Mouse (Mus musculus) limb, embryonic 11.5 days (tissue): Measurements from ENCODE around the gene Nme7. TPM values are rescaled to one million over a fixed set of nuclear protein-coding genes. Genes with fewer than 3 reads are reported as not detected.

Experiments used
- ATAC-seq: fragments of 200-750 bp; cut with Nextera tagmentation; 2 replicates; pipeline ENCODE4 v1.8.0; 2017; ENCODE audit warnings: low read depth; ENCODE audit not compliant: insufficient number of reproducible peaks, low FRiP score, low TSS enrichment
- DNase-seq: peaks from one replicate; pipeline ENCODE4 v3.0.0-alpha.2; 2015; ENCODE audit warnings: low spot score
- H3K27ac ChIP-seq: fragments of 300-500 bp; sonication (generic); replicated peaks from 2 replicates; pipeline ENCODE4 v1.5.1; 2014; ENCODE audit warnings: low read depth, mild to moderate bottlenecking, low read length
- H3K27me3 ChIP-seq: fragments of 300-500 bp; sonication (generic); 2 replicates; pipeline ENCODE4 v1.6.1; 2014; ENCODE audit warnings: mild to moderate bottlenecking, low read length, mixed read lengths; ENCODE audit not compliant: control insufficient read depth, insufficient read depth
- H3K36me3 ChIP-seq: fragments of 300-500 bp; sonication (generic); 2 replicates; pipeline ENCODE4 v1.6.1; 2014; ENCODE audit warnings: mild to moderate bottlenecking, low read length, moderate library complexity, mixed read lengths; ENCODE audit not compliant: control insufficient read depth, insufficient read depth
- H3K4me1 ChIP-seq: fragments of 300-500 bp; sonication (generic); 2 replicates; pipeline ENCODE4 v1.6.1; 2014; ENCODE audit warnings: low read length, mixed read lengths; ENCODE audit not compliant: control insufficient read depth, insufficient read depth
- H3K4me2 ChIP-seq: fragments of 300-500 bp; sonication (generic); 2 replicates; pipeline ENCODE4 v1.6.1; 2014; ENCODE audit warnings: low read depth, mild to moderate bottlenecking, moderate library complexity; ENCODE audit not compliant: severe bottlenecking
- H3K4me3 ChIP-seq: fragments of 300-500 bp; sonication (generic); 2 replicates; pipeline ENCODE4 v1.5.1; 2014; ENCODE audit warnings: low read depth, low read length
- H3K9ac ChIP-seq: fragments of 300-500 bp; sonication (generic); 2 replicates; pipeline ENCODE4 v1.6.1; 2014; ENCODE audit warnings: mild to moderate bottlenecking, low read length
- H3K9me3 ChIP-seq: fragments of 300-500 bp; sonication (generic); 2 replicates; pipeline ENCODE4 v1.6.1; 2016; ENCODE audit warnings: low read length; ENCODE audit not compliant: control insufficient read depth
- WGBS: fragments of 180-500 bp; shearing (Covaris S2); extraction: QIAGEN DNeasy Blood & Tissue Kit; methylation state at CpG from one replicate; pipeline ENCODE4 v1.1.7; 2014; 5-methylcytosine and 5-hydroxymethylcytosine counted together
- polyA plus RNA-seq: library from polyadenylated mRNA; unstranded; fragments of >200 nt; fragmentation: Nextera tagmentation; extraction: Ambion mirVana; gene quantifications from 2 replicates; pipeline ENCODE4 v1.2.1, GENCODE M21; 2014

Gene Nme7
- polyA plus RNA-seq, 1 experiment from 2014 or later: 46.8 TPM

DNA sequence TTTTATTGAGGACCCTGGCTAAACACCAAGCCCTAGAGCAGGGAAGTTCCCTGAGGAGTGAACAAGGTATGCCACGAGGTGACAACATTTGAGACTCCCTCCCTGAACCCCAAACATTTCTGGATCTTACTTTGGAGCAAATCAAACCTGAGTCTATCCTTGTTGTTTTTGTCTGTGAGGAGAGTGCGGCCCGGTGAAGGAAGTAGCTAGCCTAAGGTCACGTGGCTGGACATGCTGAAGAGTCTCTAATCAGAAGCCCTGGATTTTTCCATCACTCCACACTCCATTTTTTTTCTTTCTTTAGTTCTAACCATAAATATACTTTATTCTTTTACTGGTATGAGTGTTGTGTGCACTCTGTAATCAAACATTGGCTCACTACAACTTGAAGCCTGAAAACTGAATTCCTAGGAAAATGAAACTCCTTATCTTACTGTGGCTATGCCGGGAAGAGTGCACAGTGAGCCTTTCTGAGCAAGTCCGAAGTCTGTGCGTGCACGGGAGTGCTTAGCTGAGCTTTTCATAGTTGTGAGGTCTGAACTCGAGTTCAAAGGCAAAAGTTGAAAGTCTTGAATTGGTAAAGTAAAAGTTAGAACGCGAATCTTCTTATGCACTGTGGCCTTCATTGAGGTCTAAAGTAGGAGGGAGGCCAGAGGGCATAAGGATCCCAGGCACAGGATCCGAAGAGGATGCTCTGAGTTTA lies 112.9 kb downstream of the Nme7 start:
- WGBS: 91% methylated on average over 12 of the region's 12 CpGs
- Histone ChIP-seq H3K4me3 (no peak overlapping the region), H3K36me3 (no peaks in the 10 kb centered on the region), H3K4me2 (no peak overlapping the region), H3K27me3 (no peaks in the 10 kb centered on the region), H3K9ac (no peak overlapping the region), H3K9me3 (no peaks in the 10 kb centered on the region), H3K4me1 (no peaks in the 10 kb centered on the region), H3K27ac (no peak overlapping the region)
- DNase-seq: no peak
- no peak for ATAC-seq

DNA sequence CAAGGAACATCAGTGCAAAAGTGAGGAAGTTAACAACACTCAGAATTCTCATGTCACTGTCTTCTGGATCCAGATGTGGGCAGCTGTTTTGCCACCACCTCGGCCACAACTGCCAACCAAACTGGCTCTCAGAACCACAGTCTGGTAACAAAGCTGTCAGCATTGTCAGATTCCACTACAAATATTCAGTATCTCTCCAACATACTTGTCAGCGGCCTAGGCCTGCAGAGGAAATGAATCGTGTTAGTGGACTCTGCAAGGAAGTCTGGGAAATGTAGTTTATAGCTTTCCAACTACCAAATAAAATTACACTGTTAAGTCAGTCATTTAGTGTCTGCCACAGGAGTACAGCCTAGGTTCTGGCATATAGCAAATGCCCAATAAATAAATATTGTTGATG lies 113.7 kb downstream of the Nme7 start:
- H3K27me3 ChIP-seq: no peaks in the 10 kb centered on the region
- no peak overlapping the region for H3K4me2 ChIP-seq
- no peaks in the 10 kb centered on the region for H3K4me1 ChIP-seq
- no peaks in the 10 kb centered on the region for H3K36me3 ChIP-seq
- H3K4me3 ChIP-seq: no peak overlapping the region
- no peak overlapping the region for H3K9ac ChIP-seq
- no peak for DNase-seq
- H3K9me3 ChIP-seq: no peaks in the 10 kb centered on the region
- 83% methylated on average over 3 of the region's 3 CpGs for WGBS
- ATAC-seq: no peak
- H3K27ac ChIP-seq: no peak overlapping the region

GRCm38 (mm10) chr1:164418320-164418719 lies 114.4 kb downstream of the Nme7 start:
- WGBS: 72% methylated on average over 10 of the region's 10 CpGs
- Histone ChIP-seq H3K4me1 (no peaks in the 10 kb centered on the region), H3K4me2 (no peak overlapping the region), H3K36me3 (no peaks in the 10 kb centered on the region), H3K27me3 (no peaks in the 10 kb centered on the region), H3K9ac (no peak overlapping the region), H3K9me3 (no peaks in the 10 kb centered on the region), H3K4me3 (no peak overlapping the region), H3K27ac (no peak overlapping the region)
- DNase-seq (no peak), ATAC-seq (no peak)

DNA sequence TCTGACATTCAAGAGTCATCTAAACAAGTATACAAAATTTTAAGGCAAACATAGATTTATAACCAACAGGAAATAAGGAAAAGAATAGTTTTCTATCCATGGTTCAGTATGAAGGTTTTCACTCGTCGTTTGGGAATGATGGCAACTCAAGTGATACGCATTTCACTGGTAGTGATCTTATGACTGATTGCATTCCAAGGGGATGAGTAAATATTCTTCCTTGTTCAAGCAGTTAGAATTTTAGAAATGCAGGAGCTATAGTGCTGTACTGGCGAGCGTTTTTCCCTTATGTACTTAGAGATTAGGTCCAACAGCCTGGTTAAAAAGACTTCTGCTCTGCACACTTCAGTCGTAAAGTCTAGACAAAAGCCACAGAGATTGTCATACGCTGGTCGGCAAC lies 115.5 kb downstream of the Nme7 start:
- WGBS: 84% methylated on average over 8 of the region's 8 CpGs
- no peak for DNase-seq
- H3K27ac ChIP-seq: no peak overlapping the region
- H3K4me3 ChIP-seq: no peak overlapping the region
- no peaks in the 10 kb centered on the region for H3K9me3 ChIP-seq
- no peaks in the 10 kb centered on the region for H3K36me3 ChIP-seq
- no peaks in the 10 kb centered on the region for H3K4me1 ChIP-seq
- H3K4me2 ChIP-seq: no peak overlapping the region
- no peaks in the 10 kb centered on the region for H3K27me3 ChIP-seq
- H3K9ac ChIP-seq: no peak overlapping the region
- ATAC-seq: no peak

GRCm38 (mm10) chr1:164420623-164421354 lies 116.9 kb downstream of the Nme7 start:
- DNase-seq (no peak), ATAC-seq (no peak)
- no peaks in the 10 kb centered on the region for H3K4me1 ChIP-seq

GRCm38 (mm10) chr1:164426227-164426626 lies 122.3 kb downstream of the Nme7 start:
- Histone ChIP-seq H3K9ac (no peak overlapping the region), H3K4me3 (no peak overlapping the region), H3K36me3 (no peaks in the 10 kb centered on the region), H3K27ac (no peak overlapping the region), H3K9me3 (no peaks in the 10 kb centered on the region), H3K4me1 (no peaks in the 10 kb centered on the region), H3K27me3 (no peaks in the 10 kb centered on the region), H3K4me2 (no peak overlapping the region)
- no peak for ATAC-seq
- 87% methylated on average over 7 of the region's 7 CpGs for WGBS
- DNase-seq: no peak

More at GRCm38 (mm10) chr1:164420623-164421354, 116.9 kb downstream of the Nme7 start:
- Histone ChIP-seq H3K9ac (no peak overlapping the region), H3K36me3 (no peaks in the 10 kb centered on the region), H3K27ac (no peak overlapping the region), H3K9me3 (no peaks in the 10 kb centered on the region), H3K27me3 (no peaks in the 10 kb centered on the region), H3K4me3 (no peak overlapping the region), H3K4me2 (no peak overlapping the region)
- 85% methylated on average over 6 of the region's 6 CpGs for WGBS

- no peaks in the 10 kb centered on the region for H3K4me1 ChIP-seq
- no peaks in the 10 kb centered on the region for H3K9me3 ChIP-seq
- H3K4me3 ChIP-seq: no peak overlapping the region
- WGBS: 76% methylated on average over 7 of the region's 7 CpGs
- no peak overlapping the region for H3K4me2 ChIP-seq
- ATAC-seq (no peak), DNase-seq (no peak)
- H3K27me3 ChIP-seq: no peaks in the 10 kb centered on the region
- no peaks in the 10 kb centered on the region for H3K36me3 ChIP-seq
- H3K27ac ChIP-seq: no peak overlapping the region
- H3K9ac ChIP-seq: no peak overlapping the region
Observed at GRCm38 (mm10) chr1:164427777-164428176, 123.9 kb downstream of the Nme7 start.

- ATAC-seq (no peak), DNase-seq (no peak)
- Histone ChIP-seq H3K36me3 (no peaks in the 10 kb centered on the region), H3K9me3 (no peaks in the 10 kb centered on the region), H3K4me1 (no peaks in the 10 kb centered on the region), H3K27ac (no peak overlapping the region), H3K27me3 (no peaks in the 10 kb centered on the region), H3K9ac (no peak overlapping the region), H3K4me3 (no peak overlapping the region), H3K4me2 (no peak overlapping the region)
- WGBS: 88% methylated on average over 9 of the region's 9 CpGs
Observed at GRCm38 (mm10) chr1:164428644-164429043, 124.7 kb downstream of the Nme7 start.
